Mouse (Mus musculus): ENCODE results near the gene Trp53bp2.

Gene Trp53bp2

GRCm38 (mm10) chr1:182503206-182503900, 94.4 kb downstream of the Trp53bp2 start:
- no peak for DNase-seq

GRCm38 (mm10) chr1:182504223-182504622, 95.3 kb downstream of the Trp53bp2 start:
- peak; percentile 91 for DNase-seq

GRCm38 (mm10) chr1:182505291-182505690, 96.3 kb downstream of the Trp53bp2 start:
- no peak for DNase-seq

- peak; percentile 87 for DNase-seq
Measured at GRCm38 (mm10) chr1:182506229-182506986, 97.4 kb downstream of the Trp53bp2 start.

- DNase-seq: no peak
Measured at GRCm38 (mm10) chr1:182509110-182509797, 100.3 kb downstream of the Trp53bp2 start.

DNA sequence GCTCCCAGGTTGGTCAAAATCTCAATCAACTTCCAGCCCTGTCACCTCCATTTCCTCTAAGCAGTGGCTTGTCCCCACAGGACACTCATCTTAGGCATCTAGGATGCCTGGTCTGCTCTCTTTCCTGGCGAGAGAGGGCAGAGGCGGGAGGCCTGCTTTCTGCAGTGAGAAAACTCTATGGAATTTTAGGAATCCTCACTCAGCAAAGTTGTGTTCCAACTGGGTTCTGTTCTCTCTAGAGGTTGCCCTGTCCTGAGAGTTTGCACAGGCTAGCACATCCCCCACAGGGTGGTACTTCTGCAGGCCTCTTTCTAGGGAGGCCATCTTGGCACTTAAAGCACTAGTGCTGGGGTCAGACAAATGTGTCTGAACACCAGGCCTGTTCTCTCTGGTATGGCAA, 102.1 kb downstream of the Trp53bp2 start:
- no peak for DNase-seq

DNA sequence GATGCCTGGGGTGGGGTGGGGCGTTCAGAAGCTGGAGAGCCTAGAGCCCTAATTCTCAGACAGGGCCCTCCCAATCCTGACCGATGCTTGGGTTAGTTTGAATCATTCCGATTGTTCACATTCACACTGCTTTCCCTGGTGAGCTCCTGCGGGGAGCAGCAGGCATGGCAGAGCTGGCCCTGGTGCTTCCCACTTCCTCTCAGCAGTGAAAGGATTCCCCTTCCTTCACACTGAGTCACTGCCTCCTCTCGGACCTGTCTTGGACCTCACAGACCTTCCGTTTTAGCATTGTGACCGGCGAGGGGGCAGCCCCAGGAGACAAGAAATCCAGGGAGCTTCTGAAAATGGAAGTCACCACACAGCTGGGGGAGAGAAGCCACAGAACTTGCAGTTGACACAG, 102.8 kb downstream of the Trp53bp2 start:
- DNase-seq: no peak
